Mouse (Mus musculus): ENCODE data around the gene Gm11549. TPM values are rescaled to one million over a fixed set of nuclear protein-coding genes. Genes with fewer than 3 reads are reported as not detected.

The Gm11549 gene
- total and polyA plus RNA-seq, 2 experiments from 2014 or later = 0.53 to 1.3 TPM

DNA sequence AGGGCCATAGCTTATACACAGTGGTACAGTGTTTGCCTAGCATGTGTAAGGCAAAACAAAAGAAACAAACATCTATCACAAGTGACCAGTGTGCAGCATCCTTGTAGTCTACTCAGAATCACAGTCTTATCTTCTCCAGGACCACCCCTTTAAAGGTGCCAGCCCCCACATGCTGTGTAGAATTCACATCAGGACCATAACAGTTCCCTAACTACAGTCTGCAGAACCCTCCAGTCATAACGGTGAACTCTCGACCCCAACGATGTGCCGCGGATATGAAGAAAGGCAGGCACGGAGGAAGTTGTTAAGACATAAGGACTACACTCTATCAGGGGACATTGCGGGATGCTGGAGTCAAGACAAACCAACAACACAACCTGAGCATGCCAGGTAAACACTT lies 22.2 kb downstream of the Gm11549 start:
- no peaks in the 10 kb centered on the region for H3K9me3 ChIP-seq (ENCODE audit: low read length)
- H3K27me3 ChIP-seq (ENCODE audit: insufficient read depth, low read length) = no peaks in the 10 kb centered on the region
- H3K27ac ChIP-seq = no peak overlapping the region
- no peak overlapping the region for H3K9ac ChIP-seq (replicated peaks; ENCODE audit: low read length)
- TF ChIP-seq CTCF (IDR thresholded peaks at IDR 0.05; ENCODE audit: low read depth) = no peak
- no peak overlapping the region for H3K4me3 ChIP-seq (ENCODE audit: low read length)
- no peaks in the 10 kb centered on the region for H3K36me3 ChIP-seq (ENCODE audit: insufficient read depth, low read length)
- DNase-seq (ENCODE audit: low spot score) = no peak
- ATAC-seq = no peak
- no peaks in the 10 kb centered on the region for H3K4me1 ChIP-seq (ENCODE audit: insufficient read depth, low read length)
- H3K4me2 ChIP-seq (ENCODE audit: low read depth, low read length) = no peak overlapping the region
- WGBS = 95% methylated on average over 7 of the region's 7 CpGs

DNA sequence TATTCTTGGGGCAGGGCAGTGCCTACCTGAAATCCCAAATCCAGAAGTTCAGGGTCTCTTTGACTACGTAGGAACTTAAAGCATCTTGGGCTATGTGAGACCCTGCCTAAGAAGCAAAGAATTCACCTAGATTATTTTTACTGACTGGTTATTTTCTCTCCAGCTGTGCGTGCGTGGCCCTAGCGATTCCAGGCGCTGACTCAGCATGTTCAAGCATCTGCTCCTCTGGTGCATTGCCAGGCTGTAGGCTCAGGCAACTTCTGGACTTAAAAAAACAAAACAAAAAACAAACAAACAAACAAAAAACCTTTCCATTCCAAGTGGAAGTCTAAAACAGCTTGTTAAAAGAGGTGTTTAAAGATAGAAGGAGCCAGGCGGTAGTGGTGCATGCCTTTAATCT lies 23.4 kb downstream of the Gm11549 start:
- no peak for DNase-seq (ENCODE audit: low spot score)
- no peaks in the 10 kb centered on the region for H3K9me3 ChIP-seq (ENCODE audit: low read length)
- H3K4me2 ChIP-seq (ENCODE audit: low read depth, low read length) = no peak overlapping the region
- no peak overlapping the region for H3K27ac ChIP-seq
- ATAC-seq = no peak
- WGBS = 79% methylated on average over 6 of the region's 6 CpGs
- H3K27me3 ChIP-seq (ENCODE audit: insufficient read depth, low read length) = no peaks in the 10 kb centered on the region
- TF ChIP-seq CTCF (IDR thresholded peaks at IDR 0.05; ENCODE audit: low read depth) = no peak
- no peaks in the 10 kb centered on the region for H3K4me1 ChIP-seq (ENCODE audit: insufficient read depth, low read length)
- H3K4me3 ChIP-seq (ENCODE audit: low read length) = no peak overlapping the region
- H3K9ac ChIP-seq (replicated peaks; ENCODE audit: low read length) = no peak overlapping the region
- no peaks in the 10 kb centered on the region for H3K36me3 ChIP-seq (ENCODE audit: insufficient read depth, low read length)

DNA sequence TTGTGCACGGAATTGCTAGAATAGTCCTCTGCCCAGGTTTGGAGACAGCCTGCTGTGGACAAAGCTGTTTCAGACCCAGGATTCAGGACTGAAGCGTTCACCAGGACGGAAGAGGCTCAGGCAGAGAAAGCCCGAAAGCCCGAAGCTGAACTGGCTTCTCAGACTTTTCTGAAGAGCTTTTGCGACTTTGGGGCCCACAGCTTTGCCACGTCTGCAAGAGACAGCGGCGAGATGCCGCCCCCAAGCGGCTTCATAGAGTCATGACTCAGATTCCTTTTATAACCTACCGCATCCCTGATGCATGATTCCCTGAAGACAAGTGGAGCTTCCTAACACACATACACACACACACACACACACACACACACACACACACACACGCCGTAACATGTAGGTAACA lies 24.9 kb downstream of the Gm11549 start:
- Histone ChIP-seq H3K36me3 (ENCODE audit: insufficient read depth, low read length) (no peaks in the 10 kb centered on the region), H3K27ac (no peak overlapping the region), H3K27me3 (ENCODE audit: insufficient read depth, low read length) (no peaks in the 10 kb centered on the region; the same call in 1 of the 2 replicates), H3K4me2 (ENCODE audit: low read depth, low read length) (no peak overlapping the region), H3K4me1 (ENCODE audit: insufficient read depth, low read length) (no peaks in the 10 kb centered on the region), H3K9ac (replicated peaks; ENCODE audit: low read length) (no peak overlapping the region), H3K9me3 (ENCODE audit: low read length) (no peaks in the 10 kb centered on the region), H3K4me3 (ENCODE audit: low read length) (no peak overlapping the region)
- peak; percentile 77 for TF ChIP-seq CTCF (IDR thresholded peaks at IDR 0.05; ENCODE audit: low read depth)
- ATAC-seq (peak; percentile 67; the same call in 1 of the 2 replicates), DNase-seq (ENCODE audit: low spot score) (peak; percentile 90)
- WGBS = 16% methylated on average over 14 of the region's 14 CpGs

DNA sequence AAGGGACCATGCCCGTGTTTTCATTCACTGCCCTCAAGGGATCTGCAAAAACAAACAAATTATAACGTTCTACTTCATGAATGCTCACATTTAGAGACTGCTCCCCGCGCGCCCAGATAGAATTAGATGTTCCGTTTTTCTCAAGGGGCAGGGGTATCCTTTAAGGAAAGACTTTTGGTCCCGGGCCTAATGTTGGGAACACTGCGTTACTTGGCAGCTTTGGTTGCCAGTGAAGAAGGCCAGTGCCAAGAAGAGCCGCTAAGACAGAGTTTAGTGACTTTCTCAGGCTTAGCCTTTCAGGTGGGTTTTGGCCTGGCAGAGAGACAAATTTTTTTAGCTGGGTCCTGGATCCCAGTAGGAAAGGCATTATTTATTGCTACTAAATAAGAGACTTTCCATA lies 25.3 kb downstream of the Gm11549 start:
- Histone ChIP-seq H3K4me3 (ENCODE audit: low read length) (no peak overlapping the region), H3K9me3 (ENCODE audit: low read length) (no peaks in the 10 kb centered on the region), H3K36me3 (ENCODE audit: insufficient read depth, low read length) (no peaks in the 10 kb centered on the region), H3K27me3 (ENCODE audit: insufficient read depth, low read length) (no peaks in the 10 kb centered on the region; the same call in 1 of the 2 replicates), H3K4me2 (ENCODE audit: low read depth, low read length) (no peak overlapping the region), H3K27ac (no peak overlapping the region), H3K9ac (replicated peaks; ENCODE audit: low read length) (no peak overlapping the region), H3K4me1 (ENCODE audit: insufficient read depth, low read length) (no peaks in the 10 kb centered on the region)
- DNase-seq (ENCODE audit: low spot score) (no peak), ATAC-seq (no peak)
- WGBS = 76% methylated on average over 9 of the region's 9 CpGs
- TF ChIP-seq CTCF (IDR thresholded peaks at IDR 0.05; ENCODE audit: low read depth) = no peak

DNA sequence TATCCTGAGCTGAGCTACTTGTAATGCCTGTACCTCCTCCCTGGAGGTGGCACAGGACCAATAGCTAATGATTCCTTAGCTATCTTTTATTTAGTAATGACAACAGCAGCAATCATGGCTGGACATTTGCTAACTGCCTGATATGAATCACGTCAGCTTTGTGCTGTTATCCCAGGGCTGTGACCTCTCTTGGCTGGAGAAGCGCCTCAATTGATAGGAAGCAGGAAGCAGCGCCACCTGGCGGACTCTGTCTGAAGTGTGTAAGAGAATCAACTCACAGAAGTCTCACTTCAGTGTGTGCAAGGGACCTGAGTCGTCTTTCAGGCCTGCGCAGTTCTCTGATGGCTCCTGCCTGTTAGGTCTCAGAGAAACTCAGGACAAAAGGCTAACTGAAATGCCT lies 26.2 kb downstream of the Gm11549 start:
- no peak overlapping the region for H3K4me3 ChIP-seq (ENCODE audit: low read length)
- DNase-seq (ENCODE audit: low spot score) = peak; percentile 90
- H3K27me3 ChIP-seq (ENCODE audit: insufficient read depth, low read length) = no peaks in the 10 kb centered on the region; the same call in 1 of the 2 replicates
- peak; percentile 78 for ATAC-seq
- TF ChIP-seq CTCF (IDR thresholded peaks at IDR 0.05; ENCODE audit: low read depth) = peak; percentile 94
- no peaks in the 10 kb centered on the region for H3K9me3 ChIP-seq (ENCODE audit: low read length)
- 0 out of 2 replicates have a peak overlapping the region, but pooled peaks have one; percentile 10 for H3K4me2 ChIP-seq (ENCODE audit: low read depth, low read length)
- no peak overlapping the region for H3K27ac ChIP-seq
- no peaks in the 10 kb centered on the region for H3K36me3 ChIP-seq (ENCODE audit: insufficient read depth, low read length)
- 8% methylated on average over 6 of the region's 6 CpGs for WGBS
- H3K4me1 ChIP-seq (ENCODE audit: insufficient read depth, low read length) = no peaks in the 10 kb centered on the region
- no peak overlapping the region for H3K9ac ChIP-seq (replicated peaks; ENCODE audit: low read length)

DNA sequence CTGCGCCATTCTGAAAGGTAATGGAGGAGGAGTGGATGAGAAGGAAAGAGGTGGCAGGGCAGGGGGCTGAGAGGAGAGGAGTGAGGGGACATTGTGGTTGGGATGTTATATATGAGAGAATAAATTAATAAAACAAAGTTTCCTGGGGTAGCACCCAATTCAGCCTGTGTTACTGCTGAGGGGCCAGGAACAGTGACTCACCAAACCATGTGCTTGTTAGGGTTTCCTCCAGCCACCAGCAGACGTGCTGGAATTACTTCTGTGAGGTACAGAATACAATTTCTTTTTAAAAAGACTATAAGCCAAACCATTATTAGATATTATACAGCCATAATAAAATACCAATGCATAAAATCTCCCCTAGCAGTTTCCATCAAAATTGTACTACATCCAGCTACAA lies 27.0 kb downstream of the Gm11549 start:
- Histone ChIP-seq H3K4me1 (ENCODE audit: insufficient read depth, low read length) (no peaks in the 10 kb centered on the region), H3K9me3 (ENCODE audit: low read length) (no peaks in the 10 kb centered on the region), H3K27ac (no peak overlapping the region), H3K9ac (replicated peaks; ENCODE audit: low read length) (no peak overlapping the region), H3K4me2 (ENCODE audit: low read depth, low read length) (no peak overlapping the region), H3K27me3 (ENCODE audit: insufficient read depth, low read length) (no peaks in the 10 kb centered on the region; the same call in 1 of the 2 replicates), H3K4me3 (ENCODE audit: low read length) (no peak overlapping the region), H3K36me3 (ENCODE audit: insufficient read depth, low read length) (no peaks in the 10 kb centered on the region)
- 82% methylated on average over 2 of the region's 2 CpGs for WGBS
- no peak for TF ChIP-seq CTCF (IDR thresholded peaks at IDR 0.05; ENCODE audit: low read depth)
- DNase-seq (ENCODE audit: low spot score) = no peak
- ATAC-seq = no peak

DNA sequence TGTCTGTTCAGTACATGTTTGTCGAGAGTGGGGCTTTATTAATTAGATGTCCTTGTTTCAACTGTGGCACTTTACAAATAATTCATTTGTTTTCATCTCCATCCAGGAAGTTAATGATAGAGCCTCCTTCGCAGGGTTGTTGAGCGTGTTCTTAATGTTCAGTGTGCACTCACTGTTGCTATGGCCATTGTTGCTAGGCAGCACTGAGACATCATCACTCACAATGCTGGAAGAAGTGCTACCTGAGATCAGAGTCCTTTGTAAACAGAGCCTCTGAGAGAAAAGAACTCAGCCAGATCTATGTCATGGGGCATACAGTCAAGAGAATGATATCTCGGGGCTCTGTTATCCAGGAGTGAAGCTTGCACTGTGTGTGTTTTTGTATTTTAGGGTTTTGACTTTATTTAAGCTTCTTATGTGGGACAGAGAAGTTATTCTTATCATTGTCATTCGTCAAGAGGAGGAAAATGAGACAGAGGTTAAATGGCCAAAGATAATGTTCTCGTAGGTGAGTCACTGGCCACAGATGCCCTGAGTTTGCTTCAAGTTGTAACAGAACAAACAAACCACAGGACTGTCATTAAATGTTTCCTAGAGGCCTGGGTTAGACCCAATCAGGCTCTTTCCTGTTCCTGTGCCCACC lies 27.9 kb downstream of the Gm11549 start:
- TF ChIP-seq CTCF (IDR thresholded peaks at IDR 0.05; ENCODE audit: low read depth) = no peak
- H3K9ac ChIP-seq (replicated peaks; ENCODE audit: low read length) = no peak overlapping the region
- no peaks in the 10 kb centered on the region for H3K9me3 ChIP-seq (ENCODE audit: low read length)
- ATAC-seq (0 out of 2 replicates have a peak, but pooled peaks have one; percentile 44), DNase-seq (ENCODE audit: low spot score) (peak; percentile 32)
- no peaks in the 10 kb centered on the region for H3K4me1 ChIP-seq (ENCODE audit: insufficient read depth, low read length)
- H3K27me3 ChIP-seq (ENCODE audit: insufficient read depth, low read length) = no peaks in the 10 kb centered on the region; the same call in 1 of the 2 replicates
- H3K4me2 ChIP-seq (ENCODE audit: low read depth, low read length) = no peak overlapping the region
- H3K36me3 ChIP-seq (ENCODE audit: insufficient read depth, low read length) = no peaks in the 10 kb centered on the region
- H3K4me3 ChIP-seq (ENCODE audit: low read length) = no peak overlapping the region
- 60% methylated on average over 6 of the region's 6 CpGs for WGBS
- no peak overlapping the region for H3K27ac ChIP-seq
